Mouse (Mus musculus) mouse trophoblast stem cell (cell line): Measurements from ENCODE around the gene Aldh4a1.

ENCODE experiments used
- in situ Hi-C, 2 experiments: fragments of 300-500 bp; cut with MseI, MboI; formaldehyde crosslinking; loops; 2 replicates in 1 of 2; 3 replicates in 1 of 2; pipeline ENCODE4 v1.15.1; 2025

Aldh4a1 gene

DNA sequence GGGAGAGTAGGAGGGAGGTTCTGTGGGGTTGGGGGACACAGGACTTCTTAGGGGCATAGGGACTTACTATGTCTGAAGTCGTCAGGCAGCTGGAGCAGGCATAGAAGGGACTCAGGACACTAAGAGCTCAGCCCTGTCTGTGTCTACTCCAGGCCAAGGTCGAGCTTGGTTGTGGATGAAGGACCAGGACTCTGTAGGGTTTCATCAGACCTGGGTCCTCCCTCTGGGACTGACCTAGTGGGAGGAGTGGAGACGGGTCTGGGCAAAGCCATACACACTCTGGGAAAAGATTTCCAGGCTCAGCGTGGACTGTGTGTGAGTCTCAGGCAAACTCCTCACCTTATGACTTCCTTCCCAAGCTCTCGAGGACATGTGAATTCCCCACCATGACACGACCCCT lies 2.9 kb upstream of the Aldh4a1 start:
- in situ Hi-C loops: loop anchor here in 1 of 2 experiments (10.0 kb wide), 1 partner anchor 125 kb away; no protein-coding TSS in a partner anchor

DNA sequence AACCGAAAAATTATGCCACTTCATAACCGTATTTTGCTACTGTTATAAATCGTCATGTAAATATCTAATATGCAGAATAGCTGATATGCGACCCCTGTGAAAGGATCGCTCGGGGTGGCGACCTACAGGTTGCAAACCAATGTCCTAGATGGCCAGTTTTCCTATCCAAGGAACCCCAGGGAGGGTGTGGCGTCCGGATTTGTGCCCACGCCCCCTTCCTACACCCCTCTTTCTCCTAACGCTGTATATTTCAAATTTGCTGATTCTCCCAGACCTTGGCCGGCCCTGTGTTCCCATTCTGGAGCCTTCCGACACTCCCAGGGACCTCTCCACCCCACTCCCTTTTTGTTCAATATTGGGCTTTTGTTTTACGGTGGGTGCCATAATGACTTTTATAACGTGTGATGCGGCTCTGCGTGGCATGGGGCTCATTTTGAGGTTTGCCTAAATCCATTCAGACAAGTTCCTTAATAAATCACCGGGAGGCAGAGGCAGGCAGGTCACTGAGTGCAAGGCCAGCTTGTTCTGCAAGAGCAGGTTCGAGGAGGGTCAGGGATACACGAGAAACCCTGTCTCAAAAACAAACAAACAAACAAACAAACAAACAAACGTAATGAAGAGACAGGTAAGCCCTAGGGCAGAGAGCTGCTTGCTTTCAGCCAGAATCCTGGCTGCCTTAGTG lies 909 bp downstream of the Aldh4a1 start:
- in situ Hi-C loops: loop anchor here in 1 of 2 experiments (10.0 kb wide), 1 partner anchor 129 kb away; no protein-coding TSS in a partner anchor

DNA sequence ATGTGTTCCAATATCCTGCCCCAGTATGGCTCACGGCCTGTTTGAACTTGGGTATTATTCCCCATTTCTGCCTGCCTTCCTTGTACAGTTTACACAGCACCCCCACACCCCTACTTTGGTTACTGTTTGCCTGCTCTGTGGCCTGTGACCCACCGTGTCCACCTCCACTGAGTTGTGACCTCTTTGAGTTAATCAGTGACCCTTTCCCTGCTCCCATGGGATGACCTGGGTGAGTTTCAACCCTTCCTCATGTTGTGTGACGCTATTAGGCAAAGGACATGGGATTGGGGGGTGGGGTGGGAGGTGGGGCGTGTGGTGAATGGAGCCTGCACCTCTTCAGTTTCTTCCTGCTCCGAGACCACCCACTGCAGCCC lies 1.4 kb downstream of the Aldh4a1 start:
- in situ Hi-C loops: loop anchor here in 1 of 2 experiments (10.0 kb wide), 1 partner anchor 129 kb away; no protein-coding TSS in a partner anchor

DNA sequence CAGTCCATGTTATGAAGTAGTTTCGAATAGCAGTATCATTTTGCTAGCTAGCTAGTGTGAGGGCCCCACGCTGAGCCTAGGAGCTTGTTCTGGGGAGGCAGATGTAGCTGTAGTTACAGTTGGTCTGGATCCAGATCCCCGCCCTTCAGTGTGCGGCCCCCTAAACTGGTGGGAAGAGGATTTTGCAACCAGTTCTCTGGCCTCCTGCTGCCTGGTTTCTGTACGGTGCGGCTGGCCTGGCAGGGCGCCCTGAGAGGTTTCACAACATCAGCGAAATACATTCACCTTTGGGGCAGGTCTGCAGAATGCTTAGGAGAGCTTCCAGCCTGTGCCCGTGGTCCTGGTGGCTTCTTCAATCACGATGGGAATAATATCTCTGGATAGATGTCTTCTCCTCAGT lies 2.0 kb downstream of the Aldh4a1 start:
- in situ Hi-C loops: loop anchor here in 1 of 2 experiments (10.0 kb wide), 1 partner anchor 130 kb away; no protein-coding TSS in a partner anchor

DNA sequence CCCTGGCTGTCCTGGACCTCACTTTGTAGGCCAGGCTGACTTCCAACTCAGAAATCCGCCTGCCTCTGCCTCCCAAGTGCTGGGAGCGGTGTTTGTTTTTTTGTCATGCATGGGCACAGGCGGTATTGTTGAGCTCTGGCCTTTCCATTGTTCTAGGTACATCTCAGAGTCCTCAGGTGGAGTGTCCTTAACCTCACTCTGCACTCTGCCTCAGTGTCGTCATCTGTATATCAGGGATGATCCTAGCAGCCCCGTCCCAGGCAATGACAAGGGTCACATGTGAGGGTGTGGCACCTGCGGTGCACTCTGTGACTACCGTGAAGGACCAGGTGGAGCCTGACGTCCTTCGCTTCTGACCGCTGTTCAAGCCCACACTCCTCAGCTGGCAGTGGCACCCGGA lies 4.7 kb downstream of the Aldh4a1 start:
- in situ Hi-C loops: loop anchor here in 1 of 2 experiments (10.0 kb wide), 1 partner anchor 133 kb away; no protein-coding TSS in a partner anchor

DNA sequence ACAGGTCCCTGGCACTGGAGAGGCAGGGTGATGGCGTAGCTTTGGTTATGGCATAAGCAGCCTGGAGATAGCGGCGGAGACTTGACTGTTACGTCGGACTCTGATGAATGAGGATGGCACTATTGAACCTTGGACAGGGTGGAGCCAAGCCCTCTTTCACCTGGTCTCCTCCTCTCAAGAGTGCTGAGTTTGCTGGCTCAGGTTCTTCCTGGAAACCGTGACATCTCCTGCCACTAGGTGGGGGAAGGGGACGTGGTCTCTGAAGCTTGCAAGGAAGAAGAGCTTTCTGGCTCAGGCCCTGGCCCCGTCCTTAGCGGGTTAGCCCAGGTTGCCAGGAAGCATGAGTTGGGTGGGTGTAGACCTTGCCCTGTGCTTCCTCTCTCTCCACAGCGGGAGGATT lies 7.5 kb downstream of the Aldh4a1 start:
- in situ Hi-C loops: no loop called here

DNA sequence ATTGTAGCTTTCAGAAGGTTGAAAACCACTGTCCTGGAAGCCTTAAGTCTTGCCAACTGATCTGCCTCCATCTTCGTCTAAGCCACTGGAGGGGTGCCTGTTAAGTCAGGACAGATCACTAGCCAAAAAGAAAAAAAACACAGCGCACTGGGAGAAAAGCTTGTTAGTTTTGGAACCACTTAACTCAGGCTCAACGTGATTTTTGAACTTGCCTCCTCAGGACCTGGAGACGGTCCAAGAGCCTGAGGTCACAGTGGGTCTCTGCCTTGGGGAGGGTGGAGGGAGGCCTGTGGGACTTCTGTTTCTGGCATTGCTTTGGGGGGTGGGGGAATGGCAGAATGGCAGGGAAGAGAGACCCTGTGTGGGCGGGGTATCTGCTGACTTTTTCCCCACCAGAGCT lies 8.5 kb downstream of the Aldh4a1 start:
- in situ Hi-C loops: no loop called here

DNA sequence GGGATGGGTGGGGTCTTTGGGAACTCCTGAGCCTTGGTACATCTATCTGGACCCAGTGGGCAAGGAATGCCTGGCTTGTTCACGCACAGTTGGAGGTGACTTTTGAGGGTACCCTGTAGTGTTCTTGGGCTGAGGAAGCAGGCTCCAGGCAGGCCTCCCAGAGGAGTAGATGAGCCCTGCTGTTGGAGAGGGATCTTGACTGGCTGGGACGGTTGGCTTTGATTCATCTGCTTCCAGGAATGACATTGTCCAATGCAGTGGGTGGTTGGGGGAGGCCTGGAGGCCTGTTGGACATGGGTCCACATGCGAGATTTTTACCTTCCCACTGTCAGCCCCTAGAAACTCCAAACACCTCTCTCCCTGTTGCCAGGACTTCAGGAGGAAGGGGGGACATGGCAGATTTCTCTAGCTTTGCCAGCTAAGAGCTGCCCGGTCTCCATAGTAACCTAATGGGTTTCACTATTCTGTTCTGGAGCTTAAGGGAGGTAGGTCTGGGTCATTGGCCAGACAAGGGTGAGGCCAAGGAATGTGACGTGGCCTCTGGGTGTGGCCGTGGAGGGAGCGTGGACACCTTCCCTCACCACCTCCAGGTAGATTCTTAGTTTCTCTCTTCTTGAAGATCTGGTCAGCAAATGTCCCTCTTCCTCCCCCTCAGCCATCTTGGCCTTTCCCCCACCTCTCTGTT lies 9.0 kb downstream of the Aldh4a1 start:
- in situ Hi-C loops: no loop called here

DNA sequence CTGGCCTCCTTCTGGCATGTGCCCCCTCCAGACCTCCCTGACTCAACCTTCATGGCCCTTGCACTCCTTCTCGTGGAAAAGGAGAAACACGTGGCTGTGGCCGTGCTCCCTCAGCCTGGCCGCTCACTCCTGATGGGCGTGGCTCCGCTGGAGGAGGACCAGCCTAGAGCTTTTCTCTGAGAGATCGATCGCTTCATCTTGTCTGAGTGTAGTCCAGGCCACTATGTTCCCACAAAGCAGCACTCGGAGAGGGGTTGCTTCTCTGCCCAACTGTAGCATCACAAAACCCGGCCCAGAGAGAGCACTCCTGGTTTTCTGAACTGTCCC lies 9.6 kb downstream of the Aldh4a1 start:
- in situ Hi-C loops: no loop called here

DNA sequence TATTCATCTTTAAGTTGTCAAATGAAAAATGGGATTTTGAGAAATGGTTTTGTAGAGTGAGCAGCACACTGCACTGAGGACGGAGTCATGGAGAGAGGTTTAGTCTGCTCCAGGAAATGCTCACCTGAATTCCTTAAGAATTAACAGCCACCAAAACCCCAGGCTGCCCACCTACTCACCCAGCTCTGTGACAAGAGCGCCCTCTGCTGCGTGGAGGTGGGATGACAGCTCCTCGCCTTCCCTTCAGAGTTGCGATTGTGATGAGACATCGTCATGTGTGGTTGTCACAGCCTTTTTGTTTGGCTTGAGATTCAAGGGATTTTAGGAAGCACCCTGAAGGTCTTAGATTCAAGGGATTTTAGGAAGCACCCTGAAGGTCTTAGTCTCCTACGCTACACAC lies 13.7 kb downstream of the Aldh4a1 start:
- in situ Hi-C loops: no loop called here

DNA sequence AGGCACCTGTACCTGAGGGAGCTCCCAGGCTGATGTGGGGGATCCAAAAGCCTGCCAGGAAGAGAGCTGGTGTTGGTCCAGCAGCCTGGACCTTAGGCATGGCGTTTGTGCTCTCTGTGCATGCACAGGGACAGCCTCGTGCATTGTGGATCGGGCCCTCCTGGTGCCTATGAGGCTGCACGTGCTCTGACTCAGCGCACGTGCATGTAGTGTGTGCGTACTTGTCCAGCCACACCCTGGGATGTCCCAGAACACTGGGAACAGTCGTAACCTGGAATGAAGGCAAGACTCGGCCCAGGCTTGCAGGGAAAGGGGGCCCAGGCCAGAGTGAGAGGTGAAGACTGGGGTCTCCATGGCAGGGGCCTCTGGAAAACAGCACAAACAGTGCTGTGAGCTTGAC lies 15.2 kb downstream of the Aldh4a1 start:
- in situ Hi-C loops: no loop called here

DNA sequence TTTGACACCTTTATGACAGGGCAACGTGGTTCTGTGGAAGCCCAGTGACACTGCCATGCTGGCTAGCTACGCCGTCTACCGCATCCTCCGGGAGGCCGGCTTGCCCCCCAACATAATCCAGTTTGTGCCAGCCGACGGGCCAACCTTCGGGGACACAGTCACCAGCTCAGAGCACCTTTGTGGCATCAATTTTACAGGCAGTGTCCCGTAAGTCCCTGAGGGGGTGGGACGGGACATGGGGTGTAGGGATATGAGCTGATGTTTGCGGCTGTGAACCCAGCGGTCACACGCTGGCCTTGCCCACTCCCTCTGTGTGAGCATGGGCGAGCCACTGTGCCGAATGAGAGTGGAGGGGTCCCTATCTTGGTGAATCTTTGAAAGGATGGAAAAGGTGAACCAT lies 15.7 kb downstream of the Aldh4a1 start:
- in situ Hi-C loops: no loop called here

DNA sequence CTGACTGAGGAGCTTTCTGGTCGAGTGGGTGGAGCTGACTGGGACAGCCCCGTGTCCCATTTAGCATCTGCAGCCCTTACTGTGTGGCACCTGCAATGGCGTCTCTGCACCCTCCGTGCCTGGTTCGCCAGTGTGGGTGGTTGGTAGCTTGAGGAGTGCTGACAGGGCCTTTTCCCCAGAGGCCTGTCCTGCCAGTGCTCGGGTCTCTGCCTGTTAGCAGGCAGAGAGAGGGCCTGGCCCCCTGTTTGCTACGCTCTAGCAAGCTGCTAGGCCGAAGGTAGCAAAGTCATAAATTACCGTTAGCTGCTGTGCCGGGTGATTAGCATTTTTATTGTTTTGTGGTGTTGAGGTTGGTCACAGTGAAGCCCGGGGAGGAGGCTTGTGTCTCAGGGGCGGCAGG lies 17.1 kb downstream of the Aldh4a1 start:
- in situ Hi-C loops: no loop called here

DNA sequence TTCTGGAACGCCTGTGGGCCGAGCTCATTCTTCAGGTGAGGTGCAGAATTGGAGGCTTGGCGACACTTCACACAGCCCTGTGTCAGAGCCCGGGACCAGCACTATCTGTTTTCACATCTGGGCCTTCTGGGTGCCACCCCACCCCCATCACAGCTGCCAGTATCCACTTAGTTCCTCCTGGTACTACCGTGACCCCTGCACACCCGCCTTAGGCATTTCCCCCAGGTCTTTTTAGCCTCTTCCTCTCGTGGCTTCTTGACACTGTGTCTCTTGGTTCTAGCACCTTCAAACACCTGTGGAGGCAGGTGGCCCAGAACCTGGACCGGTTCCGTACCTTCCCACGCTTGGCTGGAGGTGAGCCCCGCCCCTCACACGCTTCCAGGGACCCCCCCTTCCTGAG lies 17.7 kb downstream of the Aldh4a1 start:
- in situ Hi-C loops: no loop called here

DNA sequence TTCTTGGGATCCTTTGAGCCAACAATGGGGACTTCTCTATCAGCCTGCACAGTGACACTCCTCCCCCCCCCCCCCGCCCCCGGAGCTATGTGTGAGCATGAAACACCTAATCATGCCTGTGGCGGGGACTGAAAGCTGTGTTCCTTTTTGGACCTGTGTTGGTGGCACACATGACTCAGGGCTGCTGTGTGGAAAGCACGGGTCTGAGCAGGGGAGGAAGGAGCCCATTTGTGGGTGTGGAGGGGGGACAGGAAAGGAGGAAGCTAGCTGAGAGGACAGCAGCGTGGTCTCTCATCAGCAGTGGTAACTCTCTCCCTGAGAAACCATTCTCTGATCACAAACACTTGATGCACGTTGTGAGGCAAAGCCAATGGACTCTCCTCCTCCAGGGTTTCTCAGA lies 18.1 kb downstream of the Aldh4a1 start:
- in situ Hi-C loops: no loop called here

DNA sequence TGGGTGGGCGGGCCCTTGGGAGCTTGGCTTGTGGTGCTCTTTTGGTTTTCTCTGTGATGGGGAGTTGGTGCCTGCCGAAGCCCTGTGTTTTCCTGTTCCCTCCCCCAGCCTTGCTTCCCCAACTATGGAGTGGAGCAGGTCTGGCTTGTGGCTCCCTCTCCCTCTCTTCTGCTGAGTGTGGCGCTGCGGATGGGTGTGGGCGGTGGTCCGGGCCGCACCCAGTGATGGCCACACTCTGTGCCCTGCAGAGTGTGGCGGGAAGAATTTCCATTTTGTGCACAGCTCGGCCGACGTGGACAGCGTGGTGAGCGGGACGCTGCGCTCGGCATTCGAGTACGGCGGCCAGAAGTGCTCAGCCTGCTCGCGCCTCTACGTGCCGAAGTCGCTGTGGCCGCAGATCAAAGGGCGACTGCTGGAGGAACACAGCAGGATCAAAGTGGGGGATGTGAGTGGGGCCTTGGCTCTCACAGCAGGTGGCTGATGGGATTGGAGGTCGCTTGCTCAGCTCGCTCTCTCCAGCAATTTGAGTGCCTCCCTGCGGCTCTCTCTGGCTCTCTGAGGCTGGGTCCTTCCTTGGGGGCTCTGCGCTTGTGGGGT lies 19.3 kb downstream of the Aldh4a1 start:
- in situ Hi-C loops: no loop called here

DNA sequence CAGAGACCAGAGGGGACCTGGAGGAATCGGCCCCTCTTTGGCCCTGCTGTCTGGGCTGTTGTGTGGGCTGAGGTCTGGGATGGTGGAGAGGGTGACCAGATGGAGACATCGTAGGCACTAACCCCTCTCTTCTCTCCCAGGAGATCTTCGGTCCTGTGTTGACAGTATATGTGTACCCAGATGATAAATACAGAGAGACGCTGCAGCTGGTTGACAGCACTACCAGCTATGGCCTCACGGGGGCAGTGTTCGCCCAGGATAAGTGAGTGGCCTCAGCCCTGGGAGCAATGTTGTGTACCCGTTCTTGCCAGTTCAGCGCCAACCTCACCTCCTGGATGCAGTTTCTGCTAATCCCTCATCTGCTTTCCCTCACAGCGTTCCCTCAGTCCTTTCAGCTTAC lies 21.3 kb downstream of the Aldh4a1 start:
- in situ Hi-C loops: no loop called here

DNA sequence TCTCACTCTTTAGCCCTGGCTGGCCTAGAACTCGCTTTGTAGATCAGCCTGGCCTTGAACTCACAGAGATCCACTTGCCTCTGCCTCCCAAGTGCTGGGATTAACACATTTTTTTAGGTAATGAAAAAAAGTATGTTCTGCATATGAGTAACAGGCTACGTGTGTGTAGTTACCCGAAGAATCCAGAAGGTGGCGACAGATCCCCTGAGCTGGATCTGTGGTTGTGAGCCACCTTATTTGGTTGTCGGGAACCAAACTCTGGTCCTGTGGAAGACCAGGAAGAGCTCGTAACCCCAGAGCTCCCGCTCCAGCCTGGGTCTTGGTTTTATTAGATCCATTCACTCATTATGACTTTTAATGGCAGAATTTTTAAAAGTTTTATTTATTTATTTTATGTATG lies 24.2 kb downstream of the Aldh4a1 start:
- in situ Hi-C loops: no loop called here

DNA sequence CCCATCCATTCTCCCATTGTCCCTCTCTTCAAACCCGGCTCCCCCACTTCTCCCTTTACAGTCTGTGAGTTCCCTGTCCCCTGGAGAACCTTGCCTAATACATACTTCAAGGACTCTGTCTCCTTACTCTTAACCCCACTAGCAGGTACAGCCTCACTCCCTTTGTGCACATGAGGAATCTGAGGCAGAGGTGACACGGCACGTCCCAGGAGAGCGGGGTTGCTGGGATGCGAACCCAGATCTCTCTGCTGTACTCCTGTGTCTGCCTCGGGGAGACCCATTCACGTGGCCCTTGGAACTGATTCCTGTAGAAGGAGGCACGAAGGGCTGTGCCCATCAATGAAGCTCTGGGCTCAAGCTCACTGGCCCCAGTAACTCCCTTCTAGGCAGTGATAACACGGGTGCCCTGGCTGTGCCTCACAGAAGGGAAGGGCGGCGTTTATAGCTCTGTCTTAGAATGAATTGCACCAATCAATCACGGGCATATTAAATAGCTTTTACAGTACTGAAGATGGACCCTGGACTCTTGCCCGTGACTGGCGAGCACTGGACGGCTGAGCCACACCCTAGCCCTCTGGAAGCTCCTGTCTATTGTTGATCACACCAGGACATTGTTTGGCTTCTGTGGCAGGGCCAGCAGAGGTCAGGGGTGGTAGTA lies 27.5 kb downstream of the Aldh4a1 start:
- in situ Hi-C loops: no loop called here

DNA sequence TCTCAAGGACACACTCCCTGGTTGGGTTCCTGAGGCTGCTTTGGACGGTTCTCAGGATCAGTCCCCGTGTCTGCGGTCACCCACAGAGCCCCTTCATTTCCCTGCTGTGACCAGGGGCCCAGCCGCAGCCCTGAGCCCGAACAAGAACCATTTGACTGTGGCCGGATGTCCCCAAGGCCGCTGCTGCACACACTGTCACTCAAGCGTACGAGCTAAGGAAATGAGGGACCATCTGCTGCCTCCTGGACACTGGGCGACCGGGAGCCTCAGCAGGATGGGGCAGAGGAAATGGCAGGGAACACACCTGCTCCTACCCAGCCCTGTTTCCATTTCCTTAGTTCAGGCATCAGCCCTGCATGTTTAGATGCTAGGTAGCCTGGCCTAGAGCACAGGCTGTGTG lies 28.2 kb downstream of the Aldh4a1 start:
- in situ Hi-C loops: no loop called here

DNA sequence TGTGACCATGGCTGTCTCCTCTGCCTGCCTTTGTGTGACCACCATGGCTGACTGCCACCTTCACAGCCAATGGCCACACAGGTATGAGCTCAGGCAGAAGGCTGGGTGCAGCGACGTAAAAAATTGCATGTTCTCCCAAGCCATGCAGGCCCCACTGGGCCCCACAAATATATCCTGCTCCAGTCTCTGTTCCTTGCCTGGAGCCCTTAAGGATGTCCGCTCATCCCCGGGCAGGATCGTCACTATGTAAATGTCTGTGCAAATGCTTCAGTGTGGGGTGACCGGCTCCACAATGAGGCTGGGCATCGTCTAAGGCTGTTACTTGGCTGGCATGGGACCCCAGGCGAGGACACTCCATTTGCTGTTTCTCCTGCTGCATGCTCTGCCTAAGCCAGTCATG lies 30.6 kb downstream of the Aldh4a1 start, which contains the start of gene Tas1r2:
Gene Tas1r2, plus strand, starts transcription at position 301 of the 400 bp plus-strand sequence.
- in situ Hi-C loops: no loop called here

DNA sequence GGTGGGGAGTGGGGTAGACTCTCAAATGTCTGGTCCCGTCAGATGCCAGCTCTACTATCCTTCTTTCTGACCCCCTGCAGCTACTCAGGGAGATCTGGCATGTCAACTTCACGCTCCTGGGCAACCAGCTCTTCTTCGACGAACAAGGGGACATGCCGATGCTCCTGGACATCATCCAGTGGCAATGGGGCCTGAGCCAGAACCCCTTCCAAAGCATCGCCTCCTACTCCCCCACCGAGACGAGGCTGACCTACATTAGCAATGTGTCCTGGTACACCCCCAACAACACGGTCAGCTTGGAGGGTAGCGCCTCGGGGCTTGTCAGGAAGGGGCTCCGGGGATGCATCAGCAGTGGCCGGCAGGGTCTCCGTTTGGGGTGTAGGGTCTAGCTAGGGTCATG lies 39.2 kb downstream of the Aldh4a1 start:
- in situ Hi-C loops: no loop called here
